Mouse (Mus musculus): ENCODE data around the gene Hdac11.

DNA sequence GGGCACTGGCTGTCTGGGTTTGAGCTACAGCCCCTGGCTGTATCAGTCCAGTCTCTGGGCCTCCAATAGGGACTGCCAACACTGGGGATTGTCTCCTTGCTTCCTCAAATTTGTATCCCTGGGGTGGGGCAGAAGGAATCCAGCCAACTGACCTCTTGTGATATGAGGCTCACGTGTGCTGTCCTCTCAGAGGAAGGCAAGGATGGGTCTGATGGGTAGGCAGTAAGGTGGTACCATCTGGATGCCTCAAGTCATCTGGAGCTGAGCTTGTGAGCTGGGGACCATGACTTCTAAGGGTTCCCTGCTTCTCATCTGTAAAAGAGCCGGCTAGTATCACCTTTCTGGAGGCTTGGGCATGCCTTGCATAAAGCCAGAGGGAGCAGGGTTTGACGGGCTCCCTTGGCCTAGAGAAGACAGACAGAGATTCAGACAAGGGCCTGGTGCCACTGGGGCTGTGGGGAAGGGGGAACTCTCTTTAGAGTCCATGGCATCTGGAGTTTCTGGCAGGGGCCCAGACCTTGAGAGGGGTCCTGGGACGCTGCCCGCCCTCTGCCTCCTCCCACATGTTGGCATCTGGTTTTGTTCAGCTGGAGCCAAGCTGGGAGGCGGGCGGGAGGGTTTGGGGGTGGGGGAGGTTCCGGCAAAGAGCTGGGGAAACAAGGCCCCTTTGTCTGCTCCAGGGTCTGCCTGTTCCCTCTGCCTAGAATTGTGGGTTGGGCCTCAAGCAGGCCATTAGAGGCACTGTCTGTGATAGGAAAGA is 44.1 kb downstream of the Hdac11 start:
- no peak for TF ChIP-seq CTCF (IDR thresholded peaks at IDR 0.05; ENCODE audit: extremely low read depth, insufficient read depth, low read length)
- no peak for TF ChIP-seq POLR2A (IDR thresholded peaks at IDR 0.05; ENCODE audit: extremely low read depth, insufficient read depth, low read length)

Data from cortical plate, adult 2 months (tissue).